Mouse (Mus musculus): ENCODE results near the gene Tomt. TPM values are rescaled to one million over a fixed set of nuclear protein-coding genes. Genes with fewer than 3 reads are reported as not detected.
"Not testable (repeated sequence)": the region's sequence is repeated elsewhere in the genome, so short reads cannot be mapped to it uniquely, and the experiment has no call there.

Gene Tomt
- polyA plus RNA-seq, 1 experiment from 2014 or later = 0.53 TPM

DNA sequence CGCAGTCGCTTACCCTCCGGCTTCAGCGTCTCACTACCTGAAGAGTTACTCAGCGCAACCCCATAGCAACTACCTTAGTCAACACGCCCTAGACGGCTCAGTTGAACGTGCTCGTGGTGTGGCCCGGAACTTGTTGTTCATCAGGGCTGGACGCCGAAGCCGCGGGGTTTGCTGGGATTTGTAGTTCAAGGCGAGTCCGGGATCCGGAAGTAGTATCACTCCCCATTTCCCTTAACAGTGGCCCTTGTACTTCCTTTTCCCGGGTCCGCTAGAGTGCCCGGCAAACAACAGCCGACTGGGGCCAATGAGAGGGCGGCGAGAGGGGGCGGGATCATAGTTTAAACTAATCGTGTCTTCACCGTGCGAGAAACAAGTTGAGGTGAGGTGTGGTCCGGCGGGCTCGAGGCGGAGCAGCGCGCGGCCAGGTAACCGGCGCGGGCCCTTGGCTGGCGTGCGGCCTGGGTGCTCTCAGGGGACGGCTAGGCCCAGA, 27.6 kb upstream of the Tomt start, which contains the start of the genes Lrrc51 and Numa1:
Gene Lrrc51 (minus strand): TSS at position 145 of the 490 bp plus-strand sequence.
Gene Numa1 (plus strand): TSS at position 361 of the 490 bp plus-strand sequence.
- Histone ChIP-seq H3K9ac (peak within 1 kb of the TSS; percentile 84), H3K27me3 (no peaks in the 10 kb centered on the region), H3K4me3 (replicated peaks) (peak within 1 kb of the TSS; percentile 81), H3K9me3 (replicated peaks) (no peaks in the 10 kb centered on the region), H3K4me1 (peaks cover 24% of the 10 kb centered on the region), H3K36me3 (0 out of 2 replicates have a peak, but pooled peaks cover 7% of the 10 kb centered on the region), H3K4me2 (peak within 1 kb of the TSS; percentile 71), H3K27ac (peak within 1 kb of the TSS; percentile 83)
- ATAC-seq (replicated peaks; ENCODE audit: low FRiP score) = peak; percentile 99
- under 1% methylated on average over 40 of the region's 40 CpGs for WGBS

DNA sequence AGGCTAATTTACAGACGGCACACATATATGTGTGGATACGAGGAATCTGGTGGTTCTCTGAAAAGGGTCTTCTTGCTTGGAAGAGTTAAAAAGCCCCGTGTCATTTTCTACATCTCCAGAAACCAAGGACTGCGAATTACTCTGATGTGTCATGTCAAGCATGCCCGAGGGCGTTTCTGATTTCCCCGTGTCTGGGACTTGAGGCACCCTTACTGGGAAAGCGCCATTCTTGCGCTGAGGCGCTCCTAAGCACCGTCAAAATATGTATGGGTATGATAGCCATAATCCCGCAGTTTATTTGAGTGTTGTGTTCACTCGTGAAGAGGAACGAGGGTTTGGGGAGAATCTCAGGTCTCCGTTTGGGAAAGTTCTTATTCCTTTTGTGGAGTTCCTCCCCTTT, 27.1 kb upstream of the Tomt start:
- peaks cover 24% of the 10 kb centered on the region for H3K4me1 ChIP-seq
- H3K27ac ChIP-seq = peak overlapping the region; percentile 77
- peak overlapping the region; percentile 60 for H3K9ac ChIP-seq
- H3K4me2 ChIP-seq = peak overlapping the region; percentile 62
- peak overlapping the region; percentile 81 for H3K4me3 ChIP-seq (replicated peaks)
- 0 out of 2 replicates have a peak, but pooled peaks cover 4% of the 10 kb centered on the region for H3K36me3 ChIP-seq
- H3K27me3 ChIP-seq = no peaks in the 10 kb centered on the region
- ATAC-seq (replicated peaks; ENCODE audit: low FRiP score) = peak; percentile 47; the same call in 1 of the 2 replicates
- 4% methylated on average over 15 of the region's 15 CpGs for WGBS
- H3K9me3 ChIP-seq (replicated peaks) = no peaks in the 10 kb centered on the region

DNA sequence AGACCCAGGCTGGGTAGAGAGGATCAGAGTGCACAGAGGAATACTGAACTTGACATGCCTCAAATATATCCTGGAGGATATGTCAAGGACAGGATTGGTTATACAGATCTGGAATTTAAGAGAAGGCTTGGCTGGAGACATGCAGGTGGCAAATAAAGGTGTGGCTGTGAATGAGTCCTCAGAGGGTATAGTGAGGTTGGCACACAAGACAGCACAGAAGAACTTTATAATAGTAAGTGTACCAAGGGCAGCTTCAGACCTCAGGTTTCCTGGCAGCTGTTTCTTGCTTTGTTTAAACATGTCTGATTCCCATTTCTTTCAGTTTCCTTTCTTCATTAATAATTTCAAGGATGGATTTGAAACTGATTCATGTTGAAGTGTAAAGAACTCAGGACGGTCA, 26.4 kb upstream of the Tomt start:
- Histone ChIP-seq H3K27ac (no peak overlapping the region), H3K4me1 (peaks cover 24% of the 10 kb centered on the region), H3K27me3 (no peaks in the 10 kb centered on the region), H3K4me2 (peak overlapping the region; percentile 62), H3K36me3 (0 out of 2 replicates have a peak, but pooled peaks cover 4% of the 10 kb centered on the region), H3K9me3 (replicated peaks) (no peaks in the 10 kb centered on the region), H3K4me3 (replicated peaks) (peak overlapping the region; percentile 81; the same call in 1 of the 2 replicates), H3K9ac (no peak overlapping the region)
- WGBS = 89% methylated on average over 1 of the region's 1 CpGs
- no peak for ATAC-seq (replicated peaks; ENCODE audit: low FRiP score)

DNA sequence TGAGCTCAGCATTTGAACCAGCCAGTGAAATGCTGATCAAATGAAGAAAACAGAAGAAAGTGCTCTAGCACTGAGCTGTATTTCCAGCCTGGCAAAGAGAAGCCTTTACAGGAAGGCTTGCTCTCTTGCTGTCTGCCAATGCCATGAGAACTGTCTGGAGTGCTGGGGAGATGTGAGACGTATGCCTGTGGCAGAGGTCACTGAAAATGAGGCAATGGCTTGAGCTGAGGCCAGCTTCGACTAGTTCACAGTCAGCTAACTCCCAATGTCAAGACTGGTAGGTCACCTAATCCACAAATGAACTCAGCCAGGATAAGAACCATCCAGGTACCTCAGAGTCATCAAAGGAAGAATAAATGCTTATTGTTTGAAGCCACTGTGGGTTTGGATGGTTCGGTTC, 21.9 kb upstream of the Tomt start:
- no peak overlapping the region for H3K4me2 ChIP-seq
- peaks cover 6% of the 10 kb centered on the region for H3K4me1 ChIP-seq
- no peaks in the 10 kb centered on the region for H3K9me3 ChIP-seq (replicated peaks)
- no peak overlapping the region for H3K27ac ChIP-seq
- no peaks in the 10 kb centered on the region for H3K27me3 ChIP-seq
- WGBS = 77% methylated on average over 3 of the region's 3 CpGs
- no peaks in the 10 kb centered on the region for H3K36me3 ChIP-seq
- ATAC-seq (replicated peaks; ENCODE audit: low FRiP score) = no peak
- no peak overlapping the region for H3K4me3 ChIP-seq (replicated peaks)
- H3K9ac ChIP-seq = no peak overlapping the region

DNA sequence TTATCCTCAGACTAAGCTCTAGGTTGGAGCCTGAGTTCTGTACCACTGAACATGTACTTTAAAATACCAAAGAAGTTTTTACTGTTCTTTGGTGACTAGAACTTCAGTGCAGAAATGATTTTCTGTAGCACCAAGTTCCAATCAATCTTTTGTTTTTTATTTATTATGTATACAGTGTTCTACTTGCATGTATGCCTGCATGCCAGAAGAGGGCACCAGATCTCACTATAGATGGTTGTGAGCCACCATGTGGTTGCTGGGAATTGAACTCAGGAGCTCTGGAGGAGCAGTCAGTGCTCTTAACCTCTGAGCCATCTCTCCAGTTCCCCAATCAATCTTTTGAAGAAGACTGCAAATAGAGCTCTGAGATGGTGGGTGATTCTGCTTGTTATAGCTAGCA, 19.7 kb upstream of the Tomt start:
- not testable (repeated sequence) for H3K4me2 ChIP-seq; H3K4me1 ChIP-seq; ATAC-seq (replicated peaks; ENCODE audit: low FRiP score)

DNA sequence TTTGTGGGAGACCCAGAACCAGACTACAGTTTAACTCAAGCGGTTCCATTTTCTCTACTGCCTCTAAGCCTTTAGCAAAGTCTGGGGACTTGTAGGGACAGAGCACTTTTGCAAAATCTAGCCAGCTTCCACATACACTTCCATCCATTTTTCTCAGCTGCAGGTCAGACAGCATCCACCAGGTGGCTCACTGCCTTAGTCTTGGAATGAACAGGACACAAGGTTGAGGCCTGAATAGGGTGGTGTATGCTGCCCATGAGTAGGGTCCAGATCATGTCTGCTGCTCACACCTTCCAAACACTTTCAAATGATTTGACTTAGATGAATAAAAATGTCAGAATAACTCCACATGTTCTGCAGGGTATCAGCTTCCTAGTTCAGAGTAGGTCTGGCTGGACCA, 11.9 kb upstream of the Tomt start:
- H3K9ac ChIP-seq = no peak overlapping the region
- H3K9me3 ChIP-seq (replicated peaks) = no peaks in the 10 kb centered on the region
- no peaks in the 10 kb centered on the region for H3K27me3 ChIP-seq
- peak; percentile 79 for ATAC-seq (replicated peaks; ENCODE audit: low FRiP score)
- H3K4me1 ChIP-seq = no peaks in the 10 kb centered on the region
- H3K27ac ChIP-seq = no peak overlapping the region
- WGBS = 11% methylated on average over 1 of the region's 1 CpGs
- no peak overlapping the region for H3K4me3 ChIP-seq (replicated peaks)
- no peak overlapping the region for H3K4me2 ChIP-seq
- peaks cover 24% of the 10 kb centered on the region for H3K36me3 ChIP-seq

More for the DNA sequence above, 19.7 kb upstream of the Tomt start:
- H3K4me3 ChIP-seq (replicated peaks); H3K27ac ChIP-seq; H3K9ac ChIP-seq; H3K9me3 ChIP-seq (replicated peaks); H3K27me3 ChIP-seq; H3K36me3 ChIP-seq: not testable (repeated sequence)

DNA sequence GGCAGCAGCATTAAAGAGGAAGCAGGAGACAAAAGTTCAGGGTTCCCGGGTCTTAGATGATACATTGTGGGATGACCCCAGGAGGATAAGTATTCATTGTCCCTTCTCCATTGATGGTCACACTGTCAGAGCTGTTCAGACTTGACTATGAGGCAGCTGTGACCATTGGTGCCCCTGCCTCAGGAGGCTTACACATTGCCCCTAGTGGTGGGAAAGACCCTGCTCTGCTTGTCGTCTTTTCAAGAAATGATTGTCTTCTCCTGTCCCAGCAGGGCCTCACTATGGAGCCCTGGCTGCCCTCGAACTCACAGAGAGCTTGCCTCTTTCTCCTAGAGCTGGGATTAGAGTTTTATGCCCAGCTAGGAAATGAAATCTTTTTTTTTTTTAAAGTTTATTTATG, 5.8 kb upstream of the Tomt start:
- no peak overlapping the region for H3K4me3 ChIP-seq (replicated peaks)
- no peaks in the 10 kb centered on the region for H3K27me3 ChIP-seq
- 69% methylated on average over 3 of the region's 3 CpGs for WGBS
- ATAC-seq (replicated peaks; ENCODE audit: low FRiP score) = no peak
- H3K27ac ChIP-seq = no peak overlapping the region
- no peak overlapping the region for H3K4me2 ChIP-seq
- H3K9me3 ChIP-seq (replicated peaks) = no peaks in the 10 kb centered on the region
- H3K9ac ChIP-seq = no peak overlapping the region
- peaks cover 13% of the 10 kb centered on the region for H3K4me1 ChIP-seq
- peaks cover 60% of the 10 kb centered on the region for H3K36me3 ChIP-seq

DNA sequence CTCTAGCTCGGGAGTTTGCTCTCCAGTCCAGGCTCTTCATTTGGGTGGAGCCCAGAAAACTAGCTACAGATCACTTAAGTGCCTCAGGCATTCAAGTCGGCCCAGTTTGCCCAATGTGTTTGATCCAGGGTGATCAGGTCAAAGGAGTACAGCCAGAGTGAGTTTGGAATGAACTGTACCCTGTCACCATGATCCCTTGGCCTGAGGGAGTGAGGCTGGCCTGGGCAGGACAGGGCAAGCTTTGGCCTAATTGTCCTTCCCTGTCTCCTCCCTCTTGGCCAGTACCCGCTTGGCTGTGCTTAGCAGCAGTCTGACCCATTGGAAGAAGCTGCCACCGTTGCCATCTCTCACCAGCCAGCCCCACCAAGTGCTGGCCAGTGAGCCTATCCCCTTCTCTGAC, 4.0 kb upstream of the Tomt start:
- no peak overlapping the region for H3K4me2 ChIP-seq
- H3K4me3 ChIP-seq (replicated peaks) = no peak overlapping the region
- no peak for ATAC-seq (replicated peaks; ENCODE audit: low FRiP score)
- H3K9me3 ChIP-seq (replicated peaks) = no peaks in the 10 kb centered on the region
- no peaks in the 10 kb centered on the region for H3K27me3 ChIP-seq
- WGBS = 89% methylated on average over 4 of the region's 4 CpGs
- H3K4me1 ChIP-seq = peaks cover 22% of the 10 kb centered on the region
- H3K9ac ChIP-seq = no peak overlapping the region
- no peak overlapping the region for H3K27ac ChIP-seq
- H3K36me3 ChIP-seq = peaks cover 56% of the 10 kb centered on the region

DNA sequence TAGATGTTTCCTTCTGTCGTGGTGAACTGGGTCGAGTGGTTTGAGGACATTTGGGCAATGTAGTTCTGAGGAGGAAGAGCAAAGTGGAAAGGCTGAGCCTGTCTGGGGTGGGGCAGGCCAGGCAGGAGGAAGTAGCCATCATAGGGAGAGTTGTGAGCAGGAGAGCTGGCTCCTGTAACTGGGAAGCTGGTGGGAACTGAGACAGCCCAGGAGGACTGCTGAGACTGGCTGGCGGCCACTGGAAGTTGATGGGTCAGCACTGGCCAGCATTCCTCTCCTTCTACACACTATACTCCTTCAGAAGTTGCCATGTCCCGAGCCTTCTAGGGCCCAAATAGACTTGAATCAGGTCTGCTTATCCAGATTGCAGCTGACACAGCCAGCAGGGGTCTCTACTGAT, 2.2 kb upstream of the Tomt start:
- no peak overlapping the region for H3K27ac ChIP-seq
- H3K9me3 ChIP-seq (replicated peaks) = no peaks in the 10 kb centered on the region
- no peak for ATAC-seq (replicated peaks; ENCODE audit: low FRiP score)
- H3K27me3 ChIP-seq = no peaks in the 10 kb centered on the region
- 0 out of 2 replicates have a peak overlapping the region, but pooled peaks have one; percentile 18 for H3K9ac ChIP-seq
- peaks cover 39% of the 10 kb centered on the region for H3K36me3 ChIP-seq
- no peak overlapping the region for H3K4me3 ChIP-seq (replicated peaks)
- H3K4me1 ChIP-seq = peaks cover 24% of the 10 kb centered on the region
- H3K4me2 ChIP-seq = peak overlapping the region; percentile 3; the same call in 1 of the 2 replicates
- WGBS = 86% methylated on average over 4 of the region's 4 CpGs

DNA sequence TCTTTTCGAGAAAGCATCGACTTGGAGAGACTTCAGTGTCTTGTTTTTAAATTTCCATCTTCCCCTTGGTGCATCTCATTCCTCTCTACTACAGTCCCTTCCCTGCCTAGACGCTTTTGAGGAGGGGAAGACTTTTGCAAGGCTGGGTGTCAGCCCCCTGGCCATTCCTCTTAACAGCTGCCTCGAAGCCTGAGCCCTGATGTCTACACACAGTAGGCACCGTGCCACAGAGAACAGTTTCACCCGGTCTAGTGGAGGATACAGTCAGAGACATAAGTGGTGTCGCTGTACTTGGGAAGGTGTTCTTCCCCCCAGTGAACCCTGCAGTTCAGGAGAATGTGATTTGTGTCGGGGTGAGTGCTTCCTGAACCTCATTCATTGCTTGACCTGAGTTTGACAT, 537 bp upstream of the Tomt start:
- Histone ChIP-seq H3K27ac (peak overlapping the region; percentile 95; the same call in 1 of the 2 replicates), H3K4me2 (peak overlapping the region; percentile 71), H3K27me3 (no peaks in the 10 kb centered on the region), H3K4me1 (peaks cover 24% of the 10 kb centered on the region), H3K4me3 (replicated peaks) (peak overlapping the region; percentile 78), H3K9me3 (replicated peaks) (no peaks in the 10 kb centered on the region), H3K9ac (peak overlapping the region; percentile 76), H3K36me3 (peaks cover 34% of the 10 kb centered on the region)
- no peak for ATAC-seq (replicated peaks; ENCODE audit: low FRiP score)
- WGBS = 58% methylated on average over 8 of the region's 8 CpGs

DNA sequence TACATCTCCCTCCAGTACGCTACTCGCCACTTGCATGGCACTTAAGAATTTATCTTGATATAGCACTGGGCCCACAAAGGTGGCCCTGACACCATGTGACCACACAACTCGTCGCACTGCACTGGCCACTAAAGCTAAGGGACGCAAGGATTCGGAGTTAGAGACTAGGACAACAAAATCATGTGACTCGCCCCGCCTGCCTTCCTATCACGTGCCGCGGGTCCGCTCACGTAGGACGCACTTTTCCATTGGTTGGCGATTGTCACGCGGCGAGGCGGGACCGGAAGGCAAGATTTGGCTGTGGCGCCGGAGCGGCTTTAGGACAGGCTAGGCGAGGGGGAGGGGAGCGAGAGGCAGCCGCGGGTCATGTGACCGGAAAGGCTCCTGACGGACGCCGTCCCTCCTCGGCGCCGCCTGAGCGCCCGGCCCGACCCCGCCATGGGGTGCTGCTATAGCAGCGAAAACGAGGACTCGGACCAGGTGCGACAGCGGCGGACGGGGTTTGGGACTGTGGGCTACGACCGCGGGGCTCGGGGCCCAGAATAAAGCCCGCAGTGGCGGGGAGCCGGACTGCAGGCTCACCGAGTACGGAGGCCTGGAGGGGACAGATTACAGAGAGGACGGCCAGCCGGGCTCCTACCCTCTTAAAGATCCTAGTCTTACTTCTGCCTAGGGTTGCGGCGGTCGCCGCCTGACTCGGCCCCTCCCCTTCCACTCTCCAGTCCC, 435 bp downstream of the Tomt start, which contains the start of gene Lamtor1:
Gene Lamtor1 (plus strand): TSS at position 344 of the 726 bp plus-strand sequence.
- peak; percentile 98 for ATAC-seq (replicated peaks; ENCODE audit: low FRiP score)
- Histone ChIP-seq H3K36me3 (peaks cover 27% of the 10 kb centered on the region), H3K4me1 (peaks cover 24% of the 10 kb centered on the region), H3K9ac (peak within 1 kb of the TSS; percentile 76), H3K4me2 (peak within 1 kb of the TSS; percentile 71), H3K9me3 (replicated peaks) (no peaks in the 10 kb centered on the region), H3K4me3 (replicated peaks) (peak within 1 kb of the TSS; percentile 78), H3K27me3 (no peaks in the 10 kb centered on the region), H3K27ac (peak within 1 kb of the TSS; percentile 95)
- WGBS = under 1% methylated on average over 58 of the region's 61 CpGs

DNA sequence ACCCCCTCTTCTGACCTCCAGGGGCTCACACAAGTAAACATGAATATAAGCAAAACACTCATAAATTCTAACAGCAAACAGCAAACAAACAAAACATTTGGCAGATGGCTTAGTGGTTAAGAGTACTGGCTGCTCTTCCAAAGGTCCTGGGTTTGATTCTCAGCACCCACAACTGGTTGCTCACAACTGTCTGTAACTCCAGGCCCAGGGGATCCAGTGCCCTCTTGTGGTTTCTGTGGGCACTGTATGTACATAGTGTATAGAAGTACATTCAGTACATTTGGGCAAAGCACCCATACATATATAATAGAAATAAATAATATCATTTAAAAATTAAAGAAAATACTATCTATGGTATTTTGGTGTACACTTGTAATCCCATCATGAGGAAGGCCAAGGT, 3.3 kb downstream of the Tomt start:
- Histone ChIP-seq H3K4me2 (no peak overlapping the region), H3K27ac (no peak overlapping the region), H3K9me3 (replicated peaks) (no peaks in the 10 kb centered on the region), H3K4me3 (replicated peaks) (no peak overlapping the region), H3K36me3 (peaks cover 18% of the 10 kb centered on the region), H3K9ac (no peak overlapping the region), H3K4me1 (peaks cover 17% of the 10 kb centered on the region), H3K27me3 (no peaks in the 10 kb centered on the region)
- no peak for ATAC-seq (replicated peaks; ENCODE audit: low FRiP score)

Measured in kidney, embryonic 15.5 days (tissue).